Mouse (Mus musculus) lung, embryonic 16.5 days (tissue): ENCODE measurements around the gene Chrna1. TPM values are rescaled to one million over a fixed set of nuclear protein-coding genes. Genes with fewer than 3 reads are reported as not detected.

Experiments
- ATAC-seq: fragments of 200-750 bp; cut with Nextera tagmentation; 2 replicates; pipeline ENCODE4 v1.8.0; 2017; ENCODE audit warnings: low read depth, mild to moderate bottlenecking, moderate library complexity
- H3K27ac ChIP-seq: fragments of 300-500 bp; sonication (generic); 2 replicates; pipeline ENCODE4 v1.5.1; 2014; ENCODE audit warnings: mild to moderate bottlenecking, control low read depth, low read length
- H3K27me3 ChIP-seq: fragments of 300-500 bp; sonication (generic); 2 replicates; pipeline ENCODE4 v1.6.1; 2014; ENCODE audit warnings: low read depth, low read length, mixed read lengths; ENCODE audit not compliant: control insufficient read depth, insufficient read depth
- H3K36me3 ChIP-seq: fragments of 300-500 bp; sonication (generic); 2 replicates; pipeline ENCODE4 v1.6.1; 2014; ENCODE audit warnings: low read length; ENCODE audit not compliant: control insufficient read depth, insufficient read depth
- H3K4me1 ChIP-seq: fragments of 300-500 bp; sonication (generic); replicated peaks from 2 replicates; pipeline ENCODE4 v1.6.1; 2014; ENCODE audit warnings: low read length, mixed read lengths; ENCODE audit not compliant: control insufficient read depth, insufficient read depth
- H3K4me2 ChIP-seq: fragments of 300-500 bp; sonication (generic); 2 replicates; pipeline ENCODE4 v1.6.1; 2014; ENCODE audit warnings: low read depth, low read length, control low read depth
- H3K4me3 ChIP-seq: fragments of 300-500 bp; sonication (generic); 2 replicates; pipeline ENCODE4 v1.5.1; 2014; ENCODE audit warnings: mild to moderate bottlenecking, low read length, control low read depth
- H3K9ac ChIP-seq: fragments of 300-500 bp; sonication (generic); 2 replicates; pipeline ENCODE4 v1.6.1; 2014; ENCODE audit warnings: low read length, control low read depth
- H3K9me3 ChIP-seq: fragments of 300-500 bp; sonication (generic); 2 replicates; pipeline ENCODE4 v1.6.1; 2016; ENCODE audit warnings: low read length; ENCODE audit not compliant: control insufficient read depth
- WGBS: fragments of 180-500 bp; shearing (Covaris S2); extraction: QIAGEN DNeasy Blood & Tissue Kit; methylation state at CpG from one replicate; pipeline ENCODE4 v1.1.7; 2014; 5-methylcytosine and 5-hydroxymethylcytosine counted together
- polyA plus RNA-seq: library from polyadenylated mRNA; unstranded; fragments of >200 nt; fragmentation: Nextera tagmentation; extraction: Ambion mirVana; gene quantifications from 2 replicates; pipeline ENCODE4 v1.2.1, GENCODE M21; 2015

The Chrna1 gene
- polyA plus RNA-seq, 1 experiment from 2014 or later: 0.26 TPM

GRCm38 (mm10) chr2:73538590-73538989 is 41.5 kb downstream of the Chrna1 start:
- peaks cover 4% of the 10 kb centered on the region; the same call in 1 of the 2 replicates for H3K4me1 ChIP-seq
- H3K27ac ChIP-seq: no peak overlapping the region
- H3K36me3 ChIP-seq: no peaks in the 10 kb centered on the region
- no peaks in the 10 kb centered on the region for H3K27me3 ChIP-seq
- 49% methylated on average over 13 of the region's 13 CpGs for WGBS
- no peaks in the 10 kb centered on the region for H3K9me3 ChIP-seq
- no peak overlapping the region for H3K9ac ChIP-seq
- no peak overlapping the region for H3K4me3 ChIP-seq
- ATAC-seq: no peak
- H3K4me2 ChIP-seq: no peak overlapping the region

GRCm38 (mm10) chr2:73536091-73536783 is 43.9 kb downstream of the Chrna1 start:
- H3K9ac ChIP-seq: no peak overlapping the region
- no peak overlapping the region for H3K4me3 ChIP-seq
- H3K4me1 ChIP-seq: peaks cover 5% of the 10 kb centered on the region; the same call in 1 of the 2 replicates
- WGBS: 72% methylated on average over 15 of the region's 15 CpGs
- H3K27ac ChIP-seq: no peak overlapping the region
- H3K4me2 ChIP-seq: no peak overlapping the region
- no peaks in the 10 kb centered on the region for H3K36me3 ChIP-seq
- H3K27me3 ChIP-seq: no peaks in the 10 kb centered on the region
- no peaks in the 10 kb centered on the region for H3K9me3 ChIP-seq
- ATAC-seq: no peak; the same call in 1 of the 2 replicates

- no peaks in the 10 kb centered on the region for H3K27me3 ChIP-seq
- no peak overlapping the region for H3K4me2 ChIP-seq
- H3K9ac ChIP-seq: no peak overlapping the region
- WGBS: 77% methylated on average over 10 of the region's 10 CpGs
- H3K36me3 ChIP-seq: no peaks in the 10 kb centered on the region
- H3K4me3 ChIP-seq: no peak overlapping the region
- H3K4me1 ChIP-seq: peaks cover 9% of the 10 kb centered on the region
- ATAC-seq: no peak
- H3K27ac ChIP-seq: no peak overlapping the region
- H3K9me3 ChIP-seq: no peaks in the 10 kb centered on the region
These were observed 45.4 kb downstream of the Chrna1 start for GRCm38 (mm10) chr2:73534720-73535119.

- no peaks in the 10 kb centered on the region for H3K27me3 ChIP-seq
- no peak for ATAC-seq
- H3K36me3 ChIP-seq: no peaks in the 10 kb centered on the region
- H3K27ac ChIP-seq: no peak overlapping the region
- no peaks in the 10 kb centered on the region for H3K9me3 ChIP-seq
- WGBS: 61% methylated on average over 5 of the region's 5 CpGs
- H3K4me3 ChIP-seq: no peak overlapping the region
- no peak overlapping the region for H3K4me2 ChIP-seq
- no peak overlapping the region for H3K9ac ChIP-seq
- peaks cover 16% of the 10 kb centered on the region for H3K4me1 ChIP-seq
These were observed 49.7 kb downstream of the Chrna1 start for GRCm38 (mm10) chr2:73530487-73530886.

- Histone ChIP-seq H3K4me1 (peaks cover 16% of the 10 kb centered on the region), H3K9me3 (no peaks in the 10 kb centered on the region), H3K27me3 (no peaks in the 10 kb centered on the region), H3K4me3 (peak within 1 kb of the TSS; percentile 84), H3K4me2 (peak within 1 kb of the TSS; percentile 81), H3K27ac (peak within 1 kb of the TSS; percentile 87), H3K9ac (peak within 1 kb of the TSS; percentile 97), H3K36me3 (no peaks in the 10 kb centered on the region)
- ATAC-seq: peak; percentile 93
- 2% methylated on average over 60 of the region's 66 CpGs for WGBS
These were observed 50.5 kb downstream of the Chrna1 start, which contains the start of gene Wipf1 for GRCm38 (mm10) chr2:73529356-73530330. Wipf1 (minus strand) TSS chr2:73529734.

- no peaks in the 10 kb centered on the region for H3K36me3 ChIP-seq
- peak; percentile 64 for ATAC-seq
These were observed 51.4 kb downstream of the Chrna1 start for GRCm38 (mm10) chr2:73528516-73529355.

GRCm38 (mm10) chr2:73527956-73528355 is 52.2 kb downstream of the Chrna1 start:
- H3K36me3 ChIP-seq: no peaks in the 10 kb centered on the region
- 65% methylated on average over 11 of the region's 11 CpGs for WGBS
- H3K4me1 ChIP-seq: peaks cover 16% of the 10 kb centered on the region
- H3K27ac ChIP-seq: no peak overlapping the region
- H3K9ac ChIP-seq: peak overlapping the region; percentile 27; the same call in 1 of the 2 replicates
- no peaks in the 10 kb centered on the region for H3K27me3 ChIP-seq
- H3K4me2 ChIP-seq: peak overlapping the region; percentile 81
- no peak for ATAC-seq
- H3K4me3 ChIP-seq: peak overlapping the region; percentile 84
- no peaks in the 10 kb centered on the region for H3K9me3 ChIP-seq

More at GRCm38 (mm10) chr2:73528516-73529355, 51.4 kb downstream of the Chrna1 start:
- Histone ChIP-seq H3K9ac (peak overlapping the region; percentile 97), H3K27ac (peak overlapping the region; percentile 87), H3K4me3 (peak overlapping the region; percentile 84), H3K4me2 (peak overlapping the region; percentile 81), H3K27me3 (no peaks in the 10 kb centered on the region), H3K4me1 (peaks cover 16% of the 10 kb centered on the region), H3K9me3 (no peaks in the 10 kb centered on the region)
- WGBS: 2% methylated on average over 45 of the region's 59 CpGs

- no peak overlapping the region for H3K4me2 ChIP-seq
- peaks cover 19% of the 10 kb centered on the region for H3K4me1 ChIP-seq
- H3K36me3 ChIP-seq: no peaks in the 10 kb centered on the region
- H3K27ac ChIP-seq: no peak overlapping the region
- WGBS: 62% methylated on average over 9 of the region's 9 CpGs
- no peak overlapping the region for H3K9ac ChIP-seq
- no peak for ATAC-seq
- no peaks in the 10 kb centered on the region for H3K9me3 ChIP-seq
- no peaks in the 10 kb centered on the region for H3K27me3 ChIP-seq
- H3K4me3 ChIP-seq: no peak overlapping the region
These were observed 53.4 kb downstream of the Chrna1 start for GRCm38 (mm10) chr2:73526691-73527090.
